Mouse (Mus musculus) hindbrain, postnatal 0 days (tissue): ENCODE measurements around the gene Commd8. TPM values are rescaled to one million over a fixed set of nuclear protein-coding genes. Genes with fewer than 3 reads are reported as not detected.
"Not testable (repeated sequence)": the region's sequence is repeated elsewhere in the genome, so short reads cannot be mapped to it uniquely, and the experiment has no call there.

Experiments used
- ATAC-seq: fragments of 200-750 bp; cut with Nextera tagmentation; 2 replicates; pipeline ENCODE4 v1.8.0; 2017; ENCODE audit warnings: mild to moderate bottlenecking, moderate TSS enrichment, moderate library complexity
- DNase-seq: peaks from one replicate; pipeline ENCODE4 v3.0.0-alpha.2; 2015; ENCODE audit warnings: low spot score
- H3K27ac ChIP-seq: fragments of 300-500 bp; sonication (generic); 2 replicates; pipeline ENCODE4 v1.5.1; 2014; ENCODE audit warnings: mild to moderate bottlenecking
- H3K27me3 ChIP-seq: fragments of 300-500 bp; sonication (generic); 2 replicates; pipeline ENCODE4 v1.6.1; 2014; ENCODE audit warnings: low read length, mixed read lengths; ENCODE audit not compliant: insufficient read depth
- H3K36me3 ChIP-seq: fragments of 300-500 bp; sonication (generic); 2 replicates; pipeline ENCODE4 v1.6.1; 2014; ENCODE audit warnings: low read length, mixed read lengths; ENCODE audit not compliant: insufficient read depth
- H3K4me1 ChIP-seq: fragments of 300-500 bp; sonication (generic); 2 replicates; pipeline ENCODE4 v1.6.1; 2014; ENCODE audit warnings: antibody characterized with exemption, low read length, mixed read lengths; ENCODE audit not compliant: insufficient read depth
- H3K4me2 ChIP-seq: fragments of 300-500 bp; sonication (generic); 2 replicates; pipeline ENCODE4 v1.6.1; 2014; ENCODE audit warnings: low read depth, mild to moderate bottlenecking, low read length, moderate library complexity, mixed read lengths
- H3K4me3 ChIP-seq: fragments of 300-500 bp; sonication (generic); 2 replicates; pipeline ENCODE4 v1.5.1; 2014; ENCODE audit warnings: low read length
- H3K9ac ChIP-seq: fragments of 300-500 bp; sonication (generic); replicated peaks from 2 replicates; pipeline ENCODE4 v1.6.1; 2014; ENCODE audit warnings: mild to moderate bottlenecking, low read length, moderate library complexity, mixed read lengths
- H3K9me3 ChIP-seq: fragments of 300-500 bp; sonication (generic); 2 replicates; pipeline ENCODE4 v1.6.1; 2016; ENCODE audit warnings: low read length, mixed read lengths
- CTCF ChIP-seq: IDR thresholded peaks from 2 replicates; pipeline ENCODE4 v1.5.1; 2016; ENCODE audit warnings: antibody characterized with exemption, control low read depth, low read depth
- WGBS: fragments of 180-500 bp; shearing (Covaris S2); extraction: QIAGEN DNeasy Blood & Tissue Kit; methylation state at CpG from one replicate; pipeline ENCODE4 v1.1.7; 2014; 5-methylcytosine and 5-hydroxymethylcytosine counted together
- polyA plus RNA-seq: library from polyadenylated mRNA; unstranded; fragments of >200 nt; fragmentation: Nextera tagmentation; extraction: Ambion mirVana; gene quantifications from 2 replicates; pipeline ENCODE4 v1.2.1, GENCODE M21; 2015
- total RNA-seq: library from RNA; depleted of rRNA; stranded (reverse); fragments of >200 nt; gene quantifications from 2 replicates; pipeline ENCODE4 v1.2.3, GENCODE M21; 2014

The Commd8 gene
- total and polyA plus RNA-seq, 2 experiments from 2014 or later, result 22.8 to 149 TPM

- no peak overlapping the region for H3K4me2 ChIP-seq
- WGBS, result 94% methylated on average over 12 of the region's 12 CpGs
- H3K27me3 ChIP-seq, result no peaks in the 10 kb centered on the region
- no peak overlapping the region for H3K9ac ChIP-seq
- no peak overlapping the region for H3K4me3 ChIP-seq
- ATAC-seq, result no peak
- no peak overlapping the region for H3K27ac ChIP-seq
- no peak for DNase-seq
- no peaks in the 10 kb centered on the region for H3K9me3 ChIP-seq
- TF ChIP-seq CTCF, result no peak
- H3K36me3 ChIP-seq, result peaks cover 21% of the 10 kb centered on the region; the same call in 1 of the 2 replicates
- H3K4me1 ChIP-seq, result no peaks in the 10 kb centered on the region
Measured at GRCm38 (mm10) chr5:72158667-72159066, 9.3 kb downstream of the Commd8 start.

GRCm38 (mm10) chr5:72156598-72156997, 11.4 kb downstream of the Commd8 start:
- Histone ChIP-seq H3K4me2 (no peak overlapping the region), H3K36me3 (peaks cover 17% of the 10 kb centered on the region; the same call in 1 of the 2 replicates), H3K4me3 (no peak overlapping the region), H3K27ac (no peak overlapping the region), H3K27me3 (no peaks in the 10 kb centered on the region), H3K9ac (no peak overlapping the region), H3K9me3 (no peaks in the 10 kb centered on the region), H3K4me1 (no peaks in the 10 kb centered on the region)
- no peak for DNase-seq
- WGBS, result 95% methylated on average over 5 of the region's 5 CpGs
- no peak for ATAC-seq
- no peak for TF ChIP-seq CTCF

- H3K4me2 ChIP-seq, H3K9me3 ChIP-seq, H3K9ac ChIP-seq, H3K27me3 ChIP-seq, H3K27ac ChIP-seq, ATAC-seq, DNase-seq, H3K4me1 ChIP-seq, H3K4me3 ChIP-seq: not testable (repeated sequence)
- 76% methylated on average over 3 of the region's 3 CpGs for WGBS
- H3K36me3 ChIP-seq, result peaks cover 10% of the 10 kb centered on the region; the same call in 1 of the 2 replicates
Measured at GRCm38 (mm10) chr5:72155686-72156085, 12.3 kb downstream of the Commd8 start.

GRCm38 (mm10) chr5:72150870-72151269, 17.1 kb downstream of the Commd8 start:
- no peak for DNase-seq
- Histone ChIP-seq H3K4me1 (no peaks in the 10 kb centered on the region), H3K4me3 (no peak overlapping the region), H3K4me2 (no peak overlapping the region), H3K9ac (no peak overlapping the region), H3K36me3 (no peaks in the 10 kb centered on the region), H3K27me3 (no peaks in the 10 kb centered on the region), H3K27ac (no peak overlapping the region), H3K9me3 (no peaks in the 10 kb centered on the region)
- no peak for ATAC-seq
- no peak for TF ChIP-seq CTCF
- WGBS, result 98% methylated on average over 5 of the region's 5 CpGs

- Histone ChIP-seq H3K36me3 (no peaks in the 10 kb centered on the region), H3K4me3 (no peak overlapping the region), H3K4me2 (no peak overlapping the region), H3K9me3 (no peaks in the 10 kb centered on the region), H3K27me3 (no peaks in the 10 kb centered on the region), H3K9ac (no peak overlapping the region), H3K27ac (no peak overlapping the region), H3K4me1 (no peaks in the 10 kb centered on the region)
- 49% methylated on average over 5 of the region's 5 CpGs for WGBS
- DNase-seq, result peak; percentile 27
- ATAC-seq, result no peak
- peak; percentile 20; the same call in 1 of the 2 replicates for TF ChIP-seq CTCF
Measured at GRCm38 (mm10) chr5:72148679-72149078, 19.3 kb downstream of the Commd8 start.

- no peak overlapping the region for H3K27ac ChIP-seq
- no peaks in the 10 kb centered on the region for H3K27me3 ChIP-seq
- WGBS, result 70% methylated on average over 1 of the region's 1 CpGs
- H3K4me1 ChIP-seq, result no peaks in the 10 kb centered on the region
- DNase-seq (peak; percentile 41), ATAC-seq (no peak)
- TF ChIP-seq CTCF, result no peak
- H3K9ac ChIP-seq, result no peak overlapping the region
- H3K4me3 ChIP-seq, result no peak overlapping the region
- no peaks in the 10 kb centered on the region for H3K9me3 ChIP-seq
- H3K4me2 ChIP-seq, result no peak overlapping the region
- no peaks in the 10 kb centered on the region for H3K36me3 ChIP-seq
Measured at GRCm38 (mm10) chr5:72139619-72140018, 28.4 kb downstream of the Commd8 start.

GRCm38 (mm10) chr5:72138256-72138655, 29.7 kb downstream of the Commd8 start:
- Histone ChIP-seq H3K27ac (no peak overlapping the region), H3K4me2 (no peak overlapping the region), H3K9me3 (no peaks in the 10 kb centered on the region), H3K27me3 (no peaks in the 10 kb centered on the region), H3K4me3 (no peak overlapping the region), H3K36me3 (no peaks in the 10 kb centered on the region), H3K9ac (no peak overlapping the region), H3K4me1 (no peaks in the 10 kb centered on the region)
- no peak for DNase-seq
- TF ChIP-seq CTCF, result no peak
- WGBS, result 69% methylated on average over 7 of the region's 7 CpGs
- no peak for ATAC-seq
